Mouse (Mus musculus): ENCODE data around the gene Tas2r136. TPM values are rescaled to one million over a fixed set of nuclear protein-coding genes. Genes with fewer than 3 reads are reported as not detected.

Gene Tas2r136
- total RNA-seq (2022): not detected

GRCm38 (mm10) chr6:132778062-132778461 lies at the start of gene Tas2r136:
TSS of gene Tas2r136 (minus strand) at chr6:132778162.
- DNase-seq (ENCODE audit: low spot score): no peak

GRCm38 (mm10) chr6:132802518-132802917 lies 24.6 kb upstream of the Tas2r136 start, which contains the start of gene Tas2r117:
TSS of gene Tas2r117 (plus strand) at chr6:132802818.
- DNase-seq (ENCODE audit: low spot score): no peak

GRCm38 (mm10) chr6:132795393-132795792 lies 17.4 kb upstream of the Tas2r136 start:
- no peak for DNase-seq (ENCODE audit: low spot score)

- no peak for DNase-seq (ENCODE audit: low spot score)
Observed at GRCm38 (mm10) chr6:132761831-132762230, 16.1 kb downstream of the Tas2r136 start, which contains the start of gene Tas2r102. TSS of gene Tas2r102 (plus strand) at chr6:132762131.

GRCm38 (mm10) chr6:132754430-132754829 lies 23.5 kb downstream of the Tas2r136 start, which contains the start of gene Tas2r124:
TSS of gene Tas2r124 (plus strand) at chr6:132754730.
- DNase-seq (ENCODE audit: low spot score): no peak

GRCm38 (mm10) chr6:132750206-132750605 lies 27.8 kb downstream of the Tas2r136 start:
- no peak for DNase-seq (ENCODE audit: low spot score)

- no peak for DNase-seq (ENCODE audit: low spot score)
Observed at GRCm38 (mm10) chr6:132737935-132738334, 40.0 kb downstream of the Tas2r136 start, which contains the start of gene Tas2r115. TSS of gene Tas2r115 (minus strand) at chr6:132738035.

Other genes with a start within 250 kb of the Tas2r136 start
- gene Prh1, start 208.4 kb downstream of the Tas2r136 start, total RNA-seq (2022): not detected
- gene Prp2, start 182.2 kb downstream of the Tas2r136 start, total RNA-seq (2022): not detected
- not detected for gene A630073D07Rik, start 126.6 kb downstream of the Tas2r136 start, total RNA-seq (2022)
- not detected for gene Tas2r120, start 121.2 kb downstream of the Tas2r136 start, total RNA-seq (2022)
- not detected for gene Tas2r121, start 77.2 kb downstream of the Tas2r136 start, total RNA-seq (2022)
- gene Tas2r122, start 66.2 kb downstream of the Tas2r136 start, total RNA-seq (2022): not detected
- not detected for gene Tas2r115, start 40.1 kb downstream of the Tas2r136 start, total RNA-seq (2022)
- gene Tas2r124, start 23.4 kb downstream of the Tas2r136 start, total RNA-seq (2022): not detected
- gene Tas2r102, start 16.0 kb downstream of the Tas2r136 start, total RNA-seq (2022): not detected
- not detected for gene Tas2r117, start 24.7 kb upstream of the Tas2r136 start, total RNA-seq (2022)
- not detected for gene Tas2r123, start 69.0 kb upstream of the Tas2r136 start, total RNA-seq (2022)
- not detected for gene Tas2r116, start 77.3 kb upstream of the Tas2r136 start, total RNA-seq (2022)
- gene Tas2r110, start 89.8 kb upstream of the Tas2r136 start, total RNA-seq (2022): not detected
- gene Tas2r113, start 114.8 kb upstream of the Tas2r136 start, total RNA-seq (2022): not detected
- not detected for gene Tas2r125, start 131.5 kb upstream of the Tas2r136 start, total RNA-seq (2022)
- gene Tas2r129, start 172.9 kb upstream of the Tas2r136 start, total RNA-seq (2022): not detected
- gene Tas2r131, start 179.8 kb upstream of the Tas2r136 start, total RNA-seq (2022): not detected
- gene Tas2r109, start 202.8 kb upstream of the Tas2r136 start, total RNA-seq (2022): not detected

Data from heart, adult 8-10 months (tissue).